Mouse (Mus musculus) gastrocnemius, adult 8-10 months (tissue): ENCODE measurements around the gene Iqsec1. TPM values are rescaled to one million over a fixed set of nuclear protein-coding genes. Genes with fewer than 3 reads are reported as not detected.

Experiments used
- DNase-seq, 2 experiments: peaks; one replicate each; pipeline ENCODE4 v3.0.0; 2022; ENCODE audit warnings: low spot score in 2 of 2
- total RNA-seq, 4 experiments: library from RNA; stranded (reverse); gene quantifications; 2 replicates each; pipeline ENCODE4 v1.2.4; 2022

Gene Iqsec1
- total RNA-seq, 4 experiments from 2014 or later: 103 to 120 (median 106) TPM

DNA sequence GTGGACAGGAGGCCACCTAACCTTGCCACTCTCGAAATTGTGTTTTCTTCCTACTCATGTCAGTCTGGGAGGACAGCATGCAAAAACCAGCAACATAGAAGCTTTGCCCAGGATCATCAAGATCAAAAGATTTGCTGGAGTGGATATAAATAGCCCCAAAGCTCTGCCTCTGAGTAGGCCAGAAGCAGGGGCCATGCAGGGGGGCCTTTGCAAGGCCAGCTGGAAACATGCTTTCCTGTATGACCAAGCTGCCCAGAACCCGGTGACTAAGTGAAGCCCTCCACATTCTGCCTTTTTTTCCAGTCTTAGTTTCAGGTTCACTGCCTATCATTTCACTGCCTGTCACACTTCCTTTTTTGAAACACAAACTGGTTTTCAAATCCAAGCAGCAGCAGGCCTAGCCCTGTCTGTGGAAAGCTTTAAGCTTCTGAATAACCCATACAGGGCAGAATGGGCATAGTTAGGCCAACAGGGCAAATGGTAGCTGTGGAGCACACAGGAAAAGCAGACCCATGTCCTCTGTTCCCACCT lies 19.1 kb downstream of the Iqsec1 start:
- DNase-seq: no peak

DNA sequence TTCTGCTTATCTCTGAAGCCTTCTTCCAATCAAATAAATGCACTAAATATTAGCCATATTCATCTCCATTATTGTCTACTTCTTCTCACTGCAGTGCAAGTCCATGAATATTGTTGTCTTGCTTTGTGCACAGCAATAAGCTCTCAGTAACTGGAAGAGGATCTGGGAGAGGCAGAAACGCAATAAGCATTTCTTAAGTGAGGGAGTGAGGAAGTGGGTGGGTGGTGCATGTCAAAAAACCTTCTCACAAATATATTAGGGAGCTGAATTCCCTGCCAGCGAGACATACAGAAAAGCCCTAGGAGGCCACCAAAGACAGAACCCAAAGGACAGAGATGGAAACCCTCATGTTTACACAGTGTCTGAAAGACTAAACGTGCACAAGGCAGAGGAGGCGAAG lies 35.1 kb downstream of the Iqsec1 start:
- no peak for DNase-seq

DNA sequence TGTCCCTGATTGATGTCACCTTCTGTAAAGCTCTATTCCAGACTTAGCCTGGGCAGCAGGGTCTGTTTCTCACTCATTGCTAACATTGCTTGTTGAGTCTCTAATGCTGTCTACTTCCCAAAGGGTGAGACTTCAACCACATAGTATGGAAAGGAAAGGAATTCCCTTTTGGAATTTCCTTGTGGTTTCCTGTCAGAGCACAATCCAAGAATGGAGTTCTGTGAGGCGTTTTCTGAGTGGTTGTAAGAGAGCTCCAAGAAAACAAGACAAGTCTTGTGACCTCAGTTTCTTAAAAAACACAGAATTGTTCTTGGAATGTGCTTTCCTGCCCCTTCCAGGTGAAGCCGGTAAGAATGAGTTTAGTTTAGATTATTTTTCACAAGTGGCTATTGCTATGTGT lies 37.5 kb downstream of the Iqsec1 start:
- no peak for DNase-seq

DNA sequence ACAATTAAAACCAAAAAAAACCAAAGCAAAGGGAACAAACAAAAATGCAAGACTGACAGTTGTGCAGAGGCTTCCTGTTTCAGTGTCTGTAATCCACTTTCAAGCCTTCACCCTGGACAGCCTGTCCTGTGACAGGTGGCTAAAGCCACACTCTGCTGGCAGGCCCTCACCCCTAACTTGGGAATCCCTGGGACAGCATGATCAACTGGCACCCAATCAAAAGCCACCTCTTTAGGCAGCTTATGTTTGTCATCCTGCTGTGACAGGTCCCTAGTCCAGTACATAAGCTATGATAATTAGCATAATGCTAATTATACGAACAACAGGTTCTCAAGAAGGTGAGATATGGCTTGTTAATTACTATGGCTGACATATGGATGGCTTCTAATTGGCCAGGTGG lies 40.4 kb downstream of the Iqsec1 start:
- no peak for DNase-seq

DNA sequence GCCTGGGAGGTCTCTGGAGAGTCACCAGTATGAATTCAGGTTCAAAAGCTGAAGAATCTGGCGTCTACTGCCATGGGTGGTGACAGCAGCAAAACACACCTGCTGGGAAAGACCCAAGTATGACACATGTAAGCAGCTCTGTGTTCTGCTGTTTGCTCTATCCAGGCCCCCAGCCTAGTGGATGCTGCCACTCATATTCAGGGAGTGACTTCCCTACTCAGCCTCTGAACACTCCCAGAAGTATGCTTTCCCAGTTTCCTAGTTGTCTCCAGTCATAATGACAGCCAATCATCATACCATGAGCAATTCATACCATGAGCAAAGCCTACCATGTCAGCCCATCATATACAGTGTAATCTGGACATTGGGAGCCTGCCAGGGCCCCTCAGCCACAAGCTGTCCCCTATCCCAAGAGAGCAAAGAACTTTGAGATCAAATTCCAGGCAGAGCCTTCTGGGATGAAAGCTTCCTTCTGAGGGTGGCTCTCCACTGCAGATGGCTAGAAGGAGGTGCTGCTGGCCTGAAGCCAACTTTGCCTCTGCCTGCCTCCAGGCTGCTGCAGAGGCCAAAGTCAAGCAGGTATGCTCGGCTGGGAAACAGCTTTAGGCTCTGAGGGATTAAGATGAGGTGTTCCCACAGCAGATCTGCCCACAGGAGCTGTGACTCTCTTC lies 42.8 kb downstream of the Iqsec1 start:
- no peak for DNase-seq

DNA sequence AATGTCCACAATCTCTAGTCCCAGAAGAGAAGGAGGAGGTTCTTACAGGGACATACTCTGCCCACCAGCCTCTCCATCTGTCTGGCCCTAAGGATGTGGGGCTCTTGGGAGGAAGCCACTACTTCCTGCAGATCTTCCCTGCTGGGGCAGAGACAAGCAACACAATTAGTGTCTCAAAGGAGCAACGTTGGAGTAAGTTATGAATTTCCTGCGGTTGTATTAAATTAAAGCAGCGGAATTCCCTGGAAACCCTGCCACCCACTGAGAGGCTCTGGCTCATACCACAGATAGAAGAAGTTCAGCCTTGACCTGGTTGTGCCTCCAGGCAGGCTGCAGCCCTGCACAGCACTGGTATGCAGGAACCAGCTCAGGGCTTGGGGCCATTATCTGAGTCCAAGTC lies 47.2 kb downstream of the Iqsec1 start:
- no peak for DNase-seq

DNA sequence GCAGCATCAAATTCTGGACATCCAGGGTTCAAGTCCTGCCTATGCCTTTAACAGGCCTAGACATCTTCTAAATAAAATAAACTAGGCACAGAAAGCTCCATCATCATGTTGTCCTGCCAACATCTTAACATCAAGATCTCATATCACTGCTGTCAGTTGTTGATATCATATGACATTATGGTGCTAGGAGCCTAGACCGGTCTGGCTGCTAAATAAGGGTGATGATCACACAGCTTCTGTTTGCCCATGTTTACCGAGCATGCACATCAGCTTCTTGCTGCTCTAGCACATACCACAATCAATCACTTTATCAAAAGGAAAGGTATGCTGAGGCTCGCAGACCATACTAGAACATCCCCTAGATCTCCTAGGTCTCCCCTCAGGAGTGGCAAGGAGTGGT lies 54.8 kb downstream of the Iqsec1 start:
- DNase-seq: no peak

DNA sequence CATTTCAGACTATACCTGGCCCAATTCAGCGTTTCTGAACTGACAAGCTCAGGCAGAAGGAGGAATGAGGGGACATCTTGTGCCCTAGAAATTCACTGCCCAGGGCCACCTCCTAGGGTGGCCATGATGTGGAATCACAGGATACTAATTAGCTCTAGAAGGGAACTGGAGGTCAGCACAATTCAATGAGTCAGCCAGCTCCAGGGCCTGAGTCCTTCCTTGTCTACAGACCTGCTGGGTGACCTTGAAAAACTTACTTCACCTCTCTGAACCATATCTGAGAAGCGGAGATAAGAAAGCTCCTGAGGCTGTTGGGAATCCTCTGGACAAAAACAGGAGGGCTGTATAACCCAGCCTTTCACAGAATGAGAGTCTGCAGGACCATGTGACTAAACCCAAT lies 59.7 kb downstream of the Iqsec1 start:
- no peak for DNase-seq

DNA sequence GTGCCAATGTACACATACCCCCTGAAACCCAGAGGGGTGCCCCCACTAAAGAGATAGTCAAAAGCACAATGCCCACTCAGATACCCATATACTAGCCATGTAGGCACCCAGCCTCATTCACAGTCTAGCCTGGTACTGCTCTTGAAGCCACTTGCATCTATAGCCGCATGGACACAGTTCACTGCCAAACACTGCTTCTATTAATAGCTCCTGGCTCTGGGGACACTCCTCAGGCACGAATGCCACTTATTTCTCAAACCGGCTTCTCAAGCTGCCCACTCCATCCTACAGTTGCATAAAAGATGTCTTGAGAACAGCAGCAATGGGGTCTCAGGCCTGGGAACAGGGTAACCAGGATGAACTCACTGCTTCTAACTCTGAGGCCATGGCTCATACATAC lies 63.0 kb downstream of the Iqsec1 start:
- DNase-seq: peak; percentile 12 to 25

DNA sequence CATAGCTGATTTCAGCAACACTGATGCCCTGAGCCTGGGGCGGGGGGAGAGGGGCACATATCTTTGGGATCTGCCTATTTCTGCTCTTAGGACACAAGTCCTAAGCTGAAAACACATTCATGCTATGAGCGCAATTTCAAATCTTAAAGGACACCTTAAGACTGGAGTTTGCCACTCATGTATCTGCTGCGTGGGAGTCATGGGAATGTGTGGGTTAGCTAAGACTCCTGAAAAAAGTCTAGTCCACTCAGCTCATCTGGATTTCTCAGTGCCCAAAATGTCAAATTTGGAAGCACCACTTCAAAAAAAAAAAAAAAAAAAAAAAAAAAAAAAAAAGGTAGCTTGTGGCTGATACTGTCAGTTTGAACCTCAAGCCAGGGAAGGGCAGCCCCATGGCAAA lies 63.7 kb downstream of the Iqsec1 start:
- no peak for DNase-seq

DNA sequence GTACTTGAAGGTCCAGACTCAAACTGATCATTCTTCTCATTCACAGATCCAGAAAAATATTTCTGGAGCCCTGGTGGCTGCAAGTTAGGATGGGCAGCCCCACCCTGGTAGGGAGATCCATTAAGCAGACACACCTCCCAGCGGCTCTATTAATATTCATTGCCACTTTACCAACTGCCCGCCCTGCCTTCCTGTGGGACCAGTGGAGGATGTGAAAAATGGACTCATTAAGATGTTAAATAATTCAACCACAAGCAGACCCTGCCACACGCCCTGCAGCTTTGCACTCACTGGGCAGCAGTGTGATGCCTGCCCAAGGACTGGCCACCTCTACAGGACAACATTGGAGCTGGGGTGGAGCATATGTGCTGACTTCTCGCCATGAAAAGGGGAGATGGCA lies 64.1 kb downstream of the Iqsec1 start:
- DNase-seq: no peak

DNA sequence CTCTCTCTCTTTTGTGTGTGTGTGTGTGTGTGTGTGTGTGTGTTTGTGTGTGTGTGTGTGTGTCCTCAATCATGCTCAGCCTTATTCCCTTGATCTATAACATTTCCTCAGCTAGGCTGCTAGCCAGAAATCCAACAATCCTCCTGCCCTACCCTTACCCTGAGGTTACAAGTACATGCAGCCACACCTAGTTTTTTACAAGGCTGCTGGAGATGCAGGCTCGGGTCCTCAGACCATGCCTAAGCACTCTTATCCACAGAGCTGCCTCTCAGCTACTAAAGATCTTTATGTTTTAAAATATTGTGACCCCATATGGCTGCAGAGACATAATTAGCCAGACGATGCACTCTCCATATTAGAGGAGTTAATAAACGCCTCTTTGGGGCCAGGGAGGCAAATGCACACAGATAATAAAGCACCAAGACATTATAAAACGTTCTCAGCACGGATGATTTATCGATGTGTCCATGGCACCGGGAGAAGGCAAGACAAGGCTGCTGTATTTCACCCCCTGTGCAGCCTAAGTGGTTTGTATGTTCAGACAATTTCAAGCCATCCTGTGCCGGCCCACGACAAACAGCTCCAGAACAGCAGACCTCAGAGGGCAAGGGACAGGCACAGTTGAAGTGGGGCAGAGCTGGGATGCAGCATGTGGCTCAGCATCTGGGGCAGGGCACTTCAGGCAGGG lies 67.1 kb downstream of the Iqsec1 start:
- no peak for DNase-seq

DNA sequence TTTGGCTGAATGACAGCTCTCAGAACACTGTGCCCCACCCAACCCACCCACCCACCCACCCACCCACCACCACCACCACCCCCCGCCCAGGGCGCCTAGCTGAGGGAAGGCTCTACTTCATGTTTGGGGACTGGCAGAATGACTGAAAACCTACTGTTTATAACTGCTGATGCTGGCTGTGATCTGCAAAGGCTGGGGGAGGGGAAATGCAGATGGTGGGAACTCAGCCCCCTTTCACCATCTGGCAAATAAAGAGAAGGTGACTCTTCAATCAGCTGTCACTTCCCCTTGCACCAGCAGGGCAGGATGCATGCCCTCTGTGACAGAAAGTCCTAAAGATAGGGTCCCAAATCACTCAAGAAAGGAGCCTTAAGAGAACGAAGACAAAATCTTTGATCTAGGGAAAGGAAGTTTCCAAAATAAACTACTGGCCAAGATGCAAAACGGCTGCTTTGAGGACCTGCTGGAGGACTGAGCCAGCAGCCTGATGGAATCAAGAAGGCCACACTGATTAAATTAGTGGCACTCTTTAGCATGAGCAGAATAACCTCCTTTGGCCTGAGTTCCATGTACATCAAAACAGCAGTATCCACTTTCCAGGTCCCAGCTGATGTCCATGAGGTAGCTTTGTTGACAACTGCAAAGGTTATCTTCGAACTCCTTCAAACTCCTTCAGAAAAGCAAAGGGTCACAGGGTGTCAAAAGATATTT lies 67.8 kb downstream of the Iqsec1 start:
- no peak for DNase-seq

DNA sequence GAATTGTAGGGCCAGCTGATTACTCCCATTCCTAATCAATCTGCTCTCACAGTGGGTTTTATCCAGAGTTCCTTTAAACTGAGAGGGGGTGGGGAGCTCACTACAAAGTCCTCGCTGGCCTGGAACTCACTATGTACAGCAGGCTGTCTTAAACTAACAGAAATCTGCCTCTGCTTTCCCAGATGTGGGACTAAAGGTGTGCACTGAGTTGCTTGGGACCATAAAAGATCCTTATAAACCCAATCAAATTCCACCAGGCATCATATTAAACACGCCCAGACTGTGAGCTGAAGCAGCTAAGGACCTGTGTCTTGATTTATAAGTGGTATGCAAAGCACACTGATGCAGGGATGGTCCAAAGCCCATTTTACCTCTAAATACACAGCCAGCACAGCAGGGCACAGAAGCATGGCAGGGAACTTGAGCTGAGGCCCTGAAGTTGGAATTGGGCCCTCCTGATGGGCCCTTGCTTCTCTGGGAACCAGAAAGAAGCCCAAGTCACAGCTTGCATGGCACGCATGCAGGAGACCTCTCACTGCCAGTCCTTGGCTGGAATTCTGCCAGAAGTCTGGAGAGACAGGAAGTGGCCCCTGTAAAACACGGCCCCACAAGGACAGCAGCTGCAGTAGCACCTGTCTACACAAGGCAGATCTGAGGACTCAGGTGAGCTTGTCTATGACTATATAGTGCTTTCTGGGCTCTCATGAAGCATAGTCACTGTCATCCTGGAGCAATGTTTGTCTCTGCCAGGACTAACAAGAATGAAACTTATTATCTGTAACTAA lies 68.7 kb downstream of the Iqsec1 start:
- no peak for DNase-seq

DNA sequence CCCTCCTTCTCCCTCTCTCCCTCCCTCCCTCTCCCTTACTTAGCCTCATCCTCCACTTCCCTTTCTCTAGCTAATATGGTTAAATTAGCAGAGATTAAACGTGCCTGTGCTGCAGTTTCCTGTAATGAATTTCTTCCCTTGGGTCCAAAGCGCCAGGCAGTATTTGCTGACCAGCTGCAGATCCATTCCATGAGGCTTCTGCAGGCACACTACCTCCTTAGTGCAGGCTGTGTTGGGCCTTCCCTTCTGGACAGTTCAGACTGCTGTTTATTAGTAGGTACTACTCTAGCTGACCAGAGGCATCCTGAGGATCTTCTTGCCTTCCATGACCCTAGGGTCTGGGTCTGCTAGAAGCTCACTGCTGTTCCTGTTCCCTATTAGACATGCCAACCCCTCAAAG lies 72.9 kb downstream of the Iqsec1 start:
- DNase-seq: no peak

DNA sequence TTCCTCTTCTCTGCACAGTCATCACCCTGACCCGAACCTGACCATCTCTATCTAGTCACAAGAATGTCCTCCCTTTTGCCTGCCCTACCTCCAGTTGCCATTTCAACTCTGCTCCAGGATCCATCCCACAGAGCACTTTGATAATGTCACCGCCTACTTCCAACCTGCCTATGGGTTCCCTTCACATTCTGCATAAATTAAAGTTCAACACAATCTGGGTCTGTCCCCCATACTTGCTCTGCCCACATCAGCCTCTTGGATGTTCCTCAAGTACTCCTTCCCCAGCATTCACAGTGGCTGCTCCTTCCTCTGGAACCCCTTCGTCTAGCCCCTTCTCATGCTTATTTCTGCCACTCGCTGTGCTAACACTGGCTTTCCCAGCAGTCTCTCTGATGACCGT lies 74.7 kb downstream of the Iqsec1 start:
- no peak for DNase-seq

DNA sequence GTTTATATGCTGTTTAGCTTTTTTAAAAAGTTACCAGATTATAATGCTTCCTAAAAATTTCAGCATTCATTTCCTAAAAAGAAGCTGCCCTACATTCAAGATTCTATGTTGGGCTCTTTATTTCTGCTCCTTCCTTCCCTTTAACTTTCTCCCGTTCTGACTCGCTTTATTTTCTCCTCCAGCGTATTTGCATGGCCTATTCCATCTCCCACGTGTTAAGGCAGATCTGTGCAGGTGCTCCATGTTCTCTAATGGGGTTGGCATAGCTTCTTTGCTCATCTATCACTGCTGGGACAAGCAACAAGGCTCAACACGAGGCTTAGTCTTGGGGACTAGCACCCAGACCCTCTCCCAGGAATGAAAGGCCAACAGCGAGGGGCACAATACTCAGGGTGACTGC lies 75.7 kb downstream of the Iqsec1 start:
- no peak for DNase-seq

DNA sequence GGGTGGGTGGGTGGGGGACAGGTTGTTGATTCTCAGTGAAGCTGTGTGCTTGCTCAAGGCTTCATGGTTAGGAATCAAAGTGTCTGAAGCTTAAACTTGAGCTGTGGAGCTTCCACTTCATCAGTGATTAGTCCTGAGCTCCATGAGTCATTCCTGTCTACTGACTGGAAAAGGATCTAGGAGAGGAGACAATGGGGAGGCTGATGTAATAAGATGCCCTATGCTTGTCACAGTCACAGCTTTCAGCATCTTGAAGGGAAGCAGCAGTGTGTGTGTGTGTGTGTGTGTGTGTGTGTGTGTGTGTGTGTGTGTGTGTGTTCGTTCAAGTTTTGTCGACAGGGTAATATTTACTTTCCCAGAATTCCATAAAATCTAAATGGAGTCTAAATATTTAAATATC lies 84.3 kb downstream of the Iqsec1 start:
- DNase-seq: no peak

DNA sequence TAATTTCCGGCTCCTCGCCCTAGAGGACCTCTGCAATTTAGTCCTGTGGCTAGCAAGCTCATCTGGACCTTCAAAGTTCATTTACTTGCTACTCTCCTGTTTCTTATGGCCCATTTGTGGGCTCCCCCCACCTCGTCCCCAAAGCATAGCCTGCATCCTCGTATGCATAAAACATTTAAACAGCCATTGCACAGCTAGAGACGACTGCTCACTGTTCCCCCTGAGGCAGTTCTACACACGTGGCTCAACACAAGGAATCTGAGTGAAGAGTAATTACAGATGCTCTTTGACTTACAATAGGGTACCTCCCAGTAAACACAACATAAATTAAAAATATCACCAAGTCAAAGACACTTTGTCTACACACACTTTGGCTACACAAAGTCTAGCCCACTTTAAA lies 88.2 kb downstream of the Iqsec1 start:
- no peak for DNase-seq

DNA sequence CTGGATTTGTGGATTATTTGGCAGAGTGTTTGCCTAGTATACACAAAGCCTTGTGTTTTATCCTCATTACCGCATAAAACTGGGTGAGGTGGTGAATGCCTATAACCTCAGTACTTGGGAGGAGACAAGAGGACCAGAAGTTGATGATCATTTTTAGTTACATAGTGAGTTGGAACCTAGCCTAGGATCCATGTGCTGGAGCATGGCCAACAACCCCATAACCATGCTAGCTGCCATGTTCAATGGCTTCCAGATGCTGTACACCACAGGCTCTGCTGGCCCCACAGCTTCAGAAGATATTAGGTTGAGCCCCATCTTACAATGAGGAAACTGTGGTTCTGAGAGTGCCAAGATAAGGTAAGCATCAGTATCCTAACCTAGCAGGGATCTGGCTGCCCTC lies 89.2 kb downstream of the Iqsec1 start:
- DNase-seq: no peak

DNA sequence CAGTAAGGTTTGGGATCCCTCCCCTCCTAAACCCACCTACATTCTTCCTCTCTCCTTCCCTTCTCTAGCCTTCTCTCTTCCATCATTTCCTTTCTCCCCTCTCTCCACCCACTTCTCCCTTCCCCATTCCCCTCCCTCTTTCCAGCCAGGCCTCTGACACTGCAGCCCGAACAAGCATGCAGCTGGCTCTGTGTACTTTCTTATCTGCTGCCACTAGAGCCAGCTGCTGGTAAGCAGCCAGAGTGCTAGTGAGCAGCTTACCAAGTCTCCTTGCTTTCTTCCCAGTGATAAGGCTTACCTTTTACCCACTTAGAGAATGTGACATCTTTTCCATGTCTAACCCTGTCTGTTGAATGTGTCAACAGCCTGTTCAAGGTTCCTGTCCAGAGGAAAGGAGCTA lies 90.4 kb downstream of the Iqsec1 start:
- no peak for DNase-seq

DNA sequence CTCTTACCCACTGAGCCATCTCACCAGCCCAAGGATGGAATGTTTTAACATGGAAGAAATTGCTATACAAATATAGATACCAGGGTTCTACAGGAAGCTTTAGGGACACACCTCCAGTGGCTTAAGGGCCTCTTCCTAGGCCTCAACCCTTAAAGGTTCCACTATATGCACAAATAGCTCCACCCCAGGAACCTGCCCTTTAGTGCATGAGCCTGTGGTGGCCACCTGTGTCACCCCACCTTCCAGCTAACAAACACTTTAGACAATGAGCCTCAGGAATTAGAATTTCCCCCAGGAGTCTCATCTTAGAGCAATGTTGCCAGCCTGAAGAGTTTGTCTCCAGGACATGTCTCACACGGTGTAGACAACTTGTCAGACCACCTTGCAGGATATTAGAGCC lies 96.1 kb downstream of the Iqsec1 start:
- DNase-seq: no peak
